ENCODE assay signal across 9 mouse cellular contexts in the genomic region with DNA sequence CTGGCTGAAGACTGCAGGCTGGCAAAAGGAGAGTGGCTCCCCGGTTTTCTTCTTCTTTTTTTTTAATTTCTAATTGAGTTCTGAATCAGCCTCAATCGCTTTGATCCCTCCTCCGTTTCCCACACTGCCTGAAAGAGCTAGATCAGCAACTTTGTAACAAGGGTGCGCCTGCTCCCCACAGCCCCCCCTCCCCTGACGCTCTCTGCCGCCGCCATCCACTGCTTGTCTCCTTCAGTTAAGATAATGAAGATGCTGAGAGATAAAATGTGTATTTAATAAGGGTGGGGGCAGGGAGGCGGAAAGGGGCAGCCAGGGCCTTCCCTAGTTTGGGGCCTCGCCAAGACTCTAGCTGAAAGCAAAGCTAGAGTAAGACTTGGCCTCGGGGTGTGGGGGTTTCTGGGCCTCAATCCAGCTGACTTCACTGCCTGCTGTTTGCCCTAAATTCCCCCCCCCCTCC. TPM values are rescaled to one million over a fixed set of nuclear protein-coding genes. Genes with fewer than 3 reads are reported as not detected.
DNase-seq lines count a peak whose midpoint lies in the region; ATAC-seq and TF ChIP-seq lines count a peak whose summit lies in the region.
"Had no signal": no experiment of that assay in that cellular context is flagged by ENCODE, and none has a peak within 500 bp of the region (broad histone marks: within the 10 kb centered on the region; RNA-seq: fewer than 3 reads in every experiment).

No protein-coding gene starts in this region.

- peaks cover 18% of the 10 kb centered on the region for H3K36me3 ChIP-seq in lung, embryonic 14.5 days (ENCODE audit: insufficient read depth)
- no peaks in the 10 kb centered on the region for H3K36me3 ChIP-seq in embryonic facial prominence, embryonic 11.5 days (replicated peaks; ENCODE audit: control insufficient read depth, insufficient read depth, low read depth, low read length)
- H3K36me3 ChIP-seq in hindbrain, embryonic 11.5 days (ENCODE audit: control insufficient read depth, insufficient read depth, low read length) = no peaks in the 10 kb centered on the region
- H3K36me3 ChIP-seq in limb, embryonic 15.5 days = no peaks in the 10 kb centered on the region

- H3K9me3 ChIP-seq in lung, embryonic 14.5 days (ENCODE audit: low read depth, low read length) = no peaks in the 10 kb centered on the region
- no peaks in the 10 kb centered on the region for H3K9me3 ChIP-seq in embryonic facial prominence, embryonic 11.5 days (replicated peaks; ENCODE audit: control insufficient read depth, low read length)
- H3K9me3 ChIP-seq in hindbrain, embryonic 11.5 days (ENCODE audit: control insufficient read depth, low read length) = no peaks in the 10 kb centered on the region
- H3K9me3 ChIP-seq in limb, embryonic 15.5 days = no peaks in the 10 kb centered on the region

- peak; percentile 39 for ATAC-seq in lung, embryonic 14.5 days (ENCODE audit: insufficient read depth)
- peak; percentile 19; the same call in 1 of the 2 replicates for ATAC-seq in embryonic facial prominence, embryonic 11.5 days (replicated peaks; ENCODE audit: insufficient number of reproducible peaks, low FRiP score, low TSS enrichment, low read depth)
- ATAC-seq in hindbrain, embryonic 11.5 days (ENCODE audit: low FRiP score) = peak; percentile 16; the same call in 1 of the 2 replicates
- ATAC-seq in limb, embryonic 15.5 days (ENCODE audit: insufficient number of reproducible peaks, low FRiP score, low TSS enrichment, low read depth) = no peak
- no peak for ATAC-seq in erythroblast, adult 5-6 weeks (replicated peaks; ENCODE audit: low FRiP score, poor library complexity, severe bottlenecking)

- peak overlapping the region; percentile 95 for H3K27ac ChIP-seq in lung, embryonic 14.5 days (ENCODE audit: low read depth)
- H3K27ac ChIP-seq in embryonic facial prominence, embryonic 11.5 days (replicated peaks; ENCODE audit: low read depth, low read length) = peak overlapping the region; percentile 95
- peak overlapping the region; percentile 66 for H3K27ac ChIP-seq in hindbrain, embryonic 11.5 days (ENCODE audit: low read depth, low read length)
- H3K27ac ChIP-seq in limb, embryonic 15.5 days = peak overlapping the region; percentile 89

- no peaks in the 10 kb centered on the region for H3K27me3 ChIP-seq in lung, embryonic 14.5 days (ENCODE audit: insufficient read depth, low read length)
- H3K27me3 ChIP-seq in embryonic facial prominence, embryonic 11.5 days (ENCODE audit: control insufficient read depth, insufficient read depth, low read length) = no peaks in the 10 kb centered on the region
- no peaks in the 10 kb centered on the region for H3K27me3 ChIP-seq in hindbrain, embryonic 11.5 days (ENCODE audit: control insufficient read depth, insufficient read depth, low read length)
- H3K27me3 ChIP-seq in limb, embryonic 15.5 days = no peaks in the 10 kb centered on the region

- peak overlapping the region; percentile 27 for H3K9ac ChIP-seq in lung, embryonic 14.5 days
- peak overlapping the region; percentile 37 for H3K9ac ChIP-seq in embryonic facial prominence, embryonic 11.5 days (replicated peaks; ENCODE audit: low read length)
- peak overlapping the region; percentile 23; the same call in 1 of the 2 replicates for H3K9ac ChIP-seq in hindbrain, embryonic 11.5 days (ENCODE audit: low read depth, low read length)
- no peak overlapping the region for H3K9ac ChIP-seq in limb, embryonic 15.5 days

- WGBS in lung, embryonic 14.5 days = 7% methylated on average over 10 of the region's 10 CpGs
- WGBS in lung, adult 2 months = 15% methylated on average over 10 of the region's 10 CpGs
- 3% methylated on average over 10 of the region's 10 CpGs for WGBS in embryonic facial prominence, embryonic 11.5 days
- 6% methylated on average over 10 of the region's 10 CpGs for WGBS in hindbrain, embryonic 11.5 days
- 9% methylated on average over 10 of the region's 10 CpGs for WGBS in limb, embryonic 15.5 days

- H3K4me1 ChIP-seq in lung, embryonic 14.5 days (ENCODE audit: insufficient read depth) = peaks cover 67% of the 10 kb centered on the region
- H3K4me1 ChIP-seq in lung, adult 2 months (ENCODE audit: control insufficient read depth, insufficient read depth, low read length) = peaks cover 40% of the 10 kb centered on the region
- H3K4me1 ChIP-seq in embryonic facial prominence, embryonic 11.5 days (ENCODE audit: control insufficient read depth, insufficient read depth, low read length) = peaks cover 41% of the 10 kb centered on the region
- peaks cover 32% of the 10 kb centered on the region for H3K4me1 ChIP-seq in hindbrain, embryonic 11.5 days (replicated peaks; ENCODE audit: control insufficient read depth, insufficient read depth, low read length)
- peaks cover 85% of the 10 kb centered on the region for H3K4me1 ChIP-seq in limb, embryonic 15.5 days

- peak overlapping the region; percentile 54 for H3K4me2 ChIP-seq in lung, embryonic 14.5 days
- peak overlapping the region; percentile 13; the same call in 1 of the 2 replicates for H3K4me2 ChIP-seq in embryonic facial prominence, embryonic 11.5 days (ENCODE audit: low read depth, low read length)
- H3K4me2 ChIP-seq in hindbrain, embryonic 11.5 days (replicated peaks; ENCODE audit: low read depth, low read length) = 0 out of 2 replicates have a peak overlapping the region, but pooled peaks have one; percentile 21
- H3K4me2 ChIP-seq in limb, embryonic 15.5 days = peak overlapping the region; percentile 33

- no peak for TF ChIP-seq POLR2A in lung, adult 2 months (IDR thresholded peaks at IDR 0.05; ENCODE audit: borderline replicate concordance, extremely low read depth, low read depth, low read length)

- TF ChIP-seq CTCF in lung, embryonic 14.5 days (IDR thresholded peaks at IDR 0.05; ENCODE audit: low read depth) = no peak
- no peak for TF ChIP-seq CTCF in lung, adult 2 months (IDR thresholded peaks at IDR 0.05; ENCODE audit: insufficient read depth, low read length)

- DNase-seq in lung, embryonic 14.5 days = peak; percentile 95
- no peak for DNase-seq in lung, adult 2 months
- peak; percentile 86 for DNase-seq in embryonic facial prominence, embryonic 11.5 days (ENCODE audit: low spot score)
- peak; percentile 50 for DNase-seq in hindbrain, embryonic 11.5 days (ENCODE audit: low spot score)
- peak; percentile 82 for DNase-seq in retina, embryonic 14.5 days (ENCODE audit: low spot score)
- no peak for DNase-seq in thymus, adult 18-20 months

- H3K4me3 ChIP-seq in lung, embryonic 14.5 days (ENCODE audit: low read depth, low read length) = peak overlapping the region; percentile 10; the same call in 1 of the 2 replicates
- no peak overlapping the region for H3K4me3 ChIP-seq in lung, adult 2 months (replicated peaks; ENCODE audit: extremely low read depth, low read depth, low read length)
- H3K4me3 ChIP-seq in embryonic facial prominence, embryonic 11.5 days (ENCODE audit: low read depth, low read length) = no peak overlapping the region; the same call in 1 of the 2 replicates
- H3K4me3 ChIP-seq in hindbrain, embryonic 11.5 days (ENCODE audit: low read depth, low read length) = no peak overlapping the region
- H3K4me3 ChIP-seq in limb, embryonic 15.5 days = peak overlapping the region; percentile 5; the same call in 1 of the 2 replicates

RNA-seq across cellular contexts. Expression of gene Rara, which starts 2.3 kb away (rescaled TPM):
- 43.2 and 45.3 TPM in 2 replicates for polyA plus RNA-seq in lung, embryonic 14.5 days (2014; fragmentation: Nextera tagmentation; extraction: Ambion mirVana)
- polyA plus RNA-seq in lung, adult 2 months (2012; rRNA removed) = 59.0 and 62.2 TPM in 2 replicates
- 32.7 and 40.2 TPM in 2 replicates for polyA plus RNA-seq in embryonic facial prominence, embryonic 11.5 days (2014; fragmentation: Nextera tagmentation; extraction: Ambion mirVana)
- 48.3 and 51.2 TPM in 2 replicates for polyA plus RNA-seq in hindbrain, embryonic 11.5 days (2014; fragmentation: Nextera tagmentation; extraction: Ambion mirVana)
- 43.9 and 51.7 TPM in 2 replicates for polyA plus RNA-seq in limb, embryonic 15.5 days (2015; fragmentation: Nextera tagmentation; extraction: Ambion mirVana)
- 13.1 and 13.2 TPM in 2 replicates for total RNA-seq in erythroblast, adult 5-6 weeks (2015; ENCODE audit: low replicate concordance)
- total RNA-seq in erythroblast, adult 5-6 weeks (2017; ENCODE audit: low replicate concordance) = 2.8 TPM in 2 replicates

RNA-seq across cellular contexts. Expression of gene Cdc6, which starts 17.7 kb away (rescaled TPM):
- 47.0 and 48.1 TPM in 2 replicates for polyA plus RNA-seq in lung, embryonic 14.5 days (2014; fragmentation: Nextera tagmentation; extraction: Ambion mirVana)
- polyA plus RNA-seq in lung, adult 2 months (2012; rRNA removed) = 0.16 and 0.25 TPM in 2 replicates
- 55.4 and 57.1 TPM in 2 replicates for polyA plus RNA-seq in embryonic facial prominence, embryonic 11.5 days (2014; fragmentation: Nextera tagmentation; extraction: Ambion mirVana)
- 33.1 and 39.0 TPM in 2 replicates for polyA plus RNA-seq in hindbrain, embryonic 11.5 days (2014; fragmentation: Nextera tagmentation; extraction: Ambion mirVana)
- polyA plus RNA-seq in limb, embryonic 15.5 days (2015; fragmentation: Nextera tagmentation; extraction: Ambion mirVana) = 23.2 and 24.1 TPM in 2 replicates
- total RNA-seq in erythroblast, adult 5-6 weeks (2015; ENCODE audit: low replicate concordance) = 20.0 and 20.1 TPM in 2 replicates
- total RNA-seq in erythroblast, adult 5-6 weeks (2017; ENCODE audit: low replicate concordance) = 46.7 and 54.2 TPM in 2 replicates

RNA-seq across cellular contexts. Expression of gene Gjd3, which starts 57.5 kb away (rescaled TPM):
- polyA plus RNA-seq in lung, embryonic 14.5 days (2014; fragmentation: Nextera tagmentation; extraction: Ambion mirVana) = 0.31 TPM in 1 of 2 replicates, not detected in the other
- polyA plus RNA-seq in lung, adult 2 months (2012; rRNA removed) = 0.29 and 0.40 TPM in 2 replicates
- 0.25 and 0.43 TPM in 2 replicates for polyA plus RNA-seq in embryonic facial prominence, embryonic 11.5 days (2014; fragmentation: Nextera tagmentation; extraction: Ambion mirVana)
- polyA plus RNA-seq in hindbrain, embryonic 11.5 days (2014; fragmentation: Nextera tagmentation; extraction: Ambion mirVana) = 0.28 and 0.74 TPM in 2 replicates
- 0.49 and 0.86 TPM in 2 replicates for polyA plus RNA-seq in limb, embryonic 15.5 days (2015; fragmentation: Nextera tagmentation; extraction: Ambion mirVana)
- total RNA-seq in erythroblast, adult 5-6 weeks (2015; ENCODE audit: low replicate concordance) = not detected in 2 replicates
- total RNA-seq in erythroblast, adult 5-6 weeks (2017; ENCODE audit: low replicate concordance) = not detected in 2 replicates
- polyA plus RNA-seq: liver, embryonic 16.5 days had no signal

Comparison
In these comparisons a context has a peak if more than half of its experiments do, and no peak if none do; other contexts are left out.
1. DNase-seq: peak in lung, embryonic 14.5 days (single experiment), embryonic facial prominence, embryonic 11.5 days (single experiment), hindbrain, embryonic 11.5 days (single experiment) and retina, embryonic 14.5 days (single experiment); none in lung, adult 2 months (single experiment) and thymus, adult 18-20 months (0 of 2).
2. H3K4me3 ChIP-seq: peak in lung, embryonic 14.5 days (single experiment) and limb, embryonic 15.5 days (single experiment); none in lung, adult 2 months (single experiment), embryonic facial prominence, embryonic 11.5 days (single experiment) and hindbrain, embryonic 11.5 days (single experiment).
3. RNA of gene Cdc6, which starts 17.7 kb away (polyA plus RNA-seq): 55.4 to 57.1 TPM in embryonic facial prominence, embryonic 11.5 days, 47.0 to 48.1 TPM in lung, embryonic 14.5 days, 33.1 to 39.0 TPM in hindbrain, embryonic 11.5 days and 23.2 to 24.1 TPM in limb, embryonic 15.5 days; 0.16 to 0.25 TPM in lung, adult 2 months; every median in the first group is over 10 times any median in the second.
4. ATAC-seq: peak in lung, embryonic 14.5 days (single experiment), embryonic facial prominence, embryonic 11.5 days (single experiment) and hindbrain, embryonic 11.5 days (single experiment); none in limb, embryonic 15.5 days (single experiment) and erythroblast, adult 5-6 weeks (single experiment).
5. Peak in every context shown above with its lines, with median percentiles within 50 percentile points of each other: H3K27ac ChIP-seq and H3K4me2 ChIP-seq.